Mouse (Mus musculus) liver, adult 2 months (tissue): ENCODE results near the gene Tlx2.

Source experiments
- CTCF ChIP-seq: fragments of 200-500 bp; IDR thresholded peaks from 2 replicates; pipeline ENCODE4 v1.5.1; 2011; ENCODE audit warnings: low read depth, low read length, control low read depth
- POLR2A ChIP-seq: fragments of 200-500 bp; IDR thresholded peaks from 2 replicates; pipeline ENCODE4 v1.6.1; 2011; ENCODE audit warnings: low read length, control low read depth; ENCODE audit not compliant: insufficient read depth; ENCODE audit errors: extremely low read depth

- TF ChIP-seq CTCF (no peak), POLR2A (no peak)
Measured at GRCm38 (mm10) chr6:83040601-83041000, 29.5 kb downstream of the Tlx2 start.
